Mouse (Mus musculus) liver, adult 2 months (tissue): ENCODE measurements around the gene Hnrnph3. TPM values are rescaled to one million over a fixed set of nuclear protein-coding genes. Genes with fewer than 3 reads are reported as not detected.

Experiments used
- DNase-seq: peaks from one replicate; pipeline ENCODE4 v3.0.0-alpha.2; 2011; ENCODE audit warnings: low read depth, low spot score; ENCODE audit errors: extremely low read depth
- H3K27ac ChIP-seq: fragments of 200-500 bp; replicated peaks from 2 replicates; pipeline ENCODE4 v1.5.1; 2012; ENCODE audit warnings: low read depth, mild to moderate bottlenecking, control low read depth, inconsistent platforms, low read length; ENCODE audit not compliant: insufficient read depth
- H3K27me3 ChIP-seq: fragments of 200-500 bp; 2 replicates; pipeline ENCODE4 v1.6.1; 2012; ENCODE audit warnings: mild to moderate bottlenecking, moderate library complexity, low read length, inconsistent platforms; ENCODE audit not compliant: control insufficient read depth, insufficient read depth
- H3K36me3 ChIP-seq: fragments of 200-500 bp; 2 replicates; pipeline ENCODE4 v1.6.1; 2012; ENCODE audit warnings: low read length, inconsistent platforms; ENCODE audit not compliant: control insufficient read depth, insufficient read depth
- H3K4me1 ChIP-seq: fragments of 200-500 bp; 2 replicates; pipeline ENCODE4 v1.6.1; 2011; ENCODE audit warnings: low read length; ENCODE audit not compliant: control insufficient read depth, insufficient read depth
- H3K4me3 ChIP-seq: fragments of 200-500 bp; 2 replicates; pipeline ENCODE4 v1.5.1; 2011; ENCODE audit warnings: low read depth, mild to moderate bottlenecking, control low read depth, low read length, moderate library complexity; ENCODE audit not compliant: insufficient read depth
- H3K79me2 ChIP-seq: fragments of 200-500 bp; 2 replicates; pipeline ENCODE4 v1.6.1; 2012; ENCODE audit warnings: inconsistent platforms, mild to moderate bottlenecking, low read length, moderate library complexity; ENCODE audit not compliant: control insufficient read depth, insufficient read depth
- H3K9ac ChIP-seq: fragments of 200-500 bp; 2 replicates; pipeline ENCODE4 v1.6.1; 2012; ENCODE audit warnings: low read depth, mild to moderate bottlenecking, control low read depth, inconsistent platforms, low read length
- CTCF ChIP-seq: fragments of 200-500 bp; IDR thresholded peaks from 2 replicates; pipeline ENCODE4 v1.5.1; 2011; ENCODE audit warnings: low read depth, low read length, control low read depth
- POLR2A ChIP-seq: fragments of 200-500 bp; IDR thresholded peaks from 2 replicates; pipeline ENCODE4 v1.6.1; 2011; ENCODE audit warnings: low read length, control low read depth; ENCODE audit not compliant: insufficient read depth; ENCODE audit errors: extremely low read depth
- WGBS: fragments of 180-500 bp; shearing (Covaris S2); methylation state at CpG from one replicate; pipeline ENCODE4 v1.1.7; 2018; 5-methylcytosine and 5-hydroxymethylcytosine counted together
- polyA plus RNA-seq: library from polyadenylated mRNA; depleted of rRNA; stranded (reverse); fragments of >200 nt; gene quantifications from 2 replicates; pipeline ENCODE4 v1.2.3, GENCODE M21; 2012
- total RNA-seq: library from RNA; depleted of rRNA; stranded (reverse); fragments of >200 nt; gene quantifications from 2 replicates; pipeline ENCODE4 v1.2.3, GENCODE M21; 2014

The Hnrnph3 gene
- total and polyA plus RNA-seq, 2 experiments = 4.5 to 14.4 TPM

- Histone ChIP-seq H3K4me3 (peak overlapping the region; percentile 61), H3K9ac (peak overlapping the region; percentile 60), H3K27ac (peak overlapping the region; percentile 94), H3K36me3 (peaks cover 5% of the 10 kb centered on the region; the same call in 1 of the 2 replicates), H3K4me1 (peaks cover 10% of the 10 kb centered on the region), H3K79me2 (peaks cover 22% of the 10 kb centered on the region), H3K27me3 (no peaks in the 10 kb centered on the region)
- TF ChIP-seq CTCF (no peak), POLR2A (no peak)
- 16% methylated on average over 5 of the region's 5 CpGs for WGBS
- peak; percentile 99 for DNase-seq
These were observed 16.0 kb upstream of the Hnrnph3 start for GRCm38 (mm10) chr10:63039867-63040628.

- peak overlapping the region; percentile 94 for H3K27ac ChIP-seq
These were observed 14.7 kb upstream of the Hnrnph3 start for GRCm38 (mm10) chr10:63038571-63039320.

GRCm38 (mm10) chr10:63032956-63033355 lies 8.9 kb upstream of the Hnrnph3 start:
- WGBS = 88% methylated on average over 3 of the region's 3 CpGs
- no peak overlapping the region for H3K27ac ChIP-seq
- no peaks in the 10 kb centered on the region for H3K4me1 ChIP-seq
- H3K36me3 ChIP-seq = no peaks in the 10 kb centered on the region
- TF ChIP-seq POLR2A (no peak), CTCF (no peak)
- no peak overlapping the region for H3K4me3 ChIP-seq
- DNase-seq = no peak
- no peaks in the 10 kb centered on the region for H3K79me2 ChIP-seq
- H3K9ac ChIP-seq = no peak overlapping the region
- H3K27me3 ChIP-seq = no peaks in the 10 kb centered on the region

More at GRCm38 (mm10) chr10:63038571-63039320, 14.7 kb upstream of the Hnrnph3 start:
- Histone ChIP-seq H3K27me3 (no peaks in the 10 kb centered on the region), H3K9ac (peak overlapping the region; percentile 90), H3K4me1 (peaks cover 10% of the 10 kb centered on the region), H3K79me2 (peaks cover 17% of the 10 kb centered on the region), H3K36me3 (peaks cover 3% of the 10 kb centered on the region; the same call in 1 of the 2 replicates), H3K4me3 (peak overlapping the region; percentile 61)
- TF ChIP-seq CTCF = no peak
- TF ChIP-seq POLR2A = peak; percentile 86
- peak; percentile 91 for DNase-seq
- WGBS = 27% methylated on average over 14 of the region's 14 CpGs

GRCm38 (mm10) chr10:63032267-63032666 lies 8.2 kb upstream of the Hnrnph3 start:
- no peak for TF ChIP-seq POLR2A
- no peak for TF ChIP-seq CTCF
- Histone ChIP-seq H3K79me2 (no peaks in the 10 kb centered on the region), H3K9ac (no peak overlapping the region), H3K4me3 (no peak overlapping the region), H3K4me1 (no peaks in the 10 kb centered on the region), H3K27me3 (no peaks in the 10 kb centered on the region), H3K36me3 (no peaks in the 10 kb centered on the region), H3K27ac (no peak overlapping the region)
- no peak for DNase-seq
- 83% methylated on average over 3 of the region's 3 CpGs for WGBS

GRCm38 (mm10) chr10:63028396-63028795 lies 4.4 kb upstream of the Hnrnph3 start:
- DNase-seq = no peak
- 92% methylated on average over 4 of the region's 4 CpGs for WGBS
- no peaks in the 10 kb centered on the region for H3K27me3 ChIP-seq
- no peak overlapping the region for H3K9ac ChIP-seq
- no peak overlapping the region for H3K27ac ChIP-seq
- H3K4me1 ChIP-seq = no peaks in the 10 kb centered on the region
- no peaks in the 10 kb centered on the region for H3K79me2 ChIP-seq
- H3K4me3 ChIP-seq = no peak overlapping the region
- no peaks in the 10 kb centered on the region for H3K36me3 ChIP-seq
- TF ChIP-seq POLR2A (no peak), CTCF (no peak)
